Mouse (Mus musculus) liver, embryonic 14.5 days (tissue): Measurements from ENCODE around the gene Dao. TPM values are rescaled to one million over a fixed set of nuclear protein-coding genes. Genes with fewer than 3 reads are reported as not detected.
A peak's percentile ranks its signal among the peaks of the same experiment; 100 is the strongest.

ENCODE experiments used
- ATAC-seq: fragments of 200-750 bp; cut with Nextera tagmentation; 2 replicates; pipeline ENCODE4 v1.8.0; 2017; ENCODE audit warnings: moderate number of reproducible peaks, mild to moderate bottlenecking, moderate library complexity; ENCODE audit not compliant: insufficient read depth
- DNase-seq, 3 experiments: peaks; one replicate each; pipeline ENCODE4 v3.0.0-alpha.2; 2012 to 2013; ENCODE audit warnings: low read depth in 3 of 3, low spot score in 3 of 3
- H3K27ac ChIP-seq: fragments of 300-500 bp; sonication (generic); 2 replicates; pipeline ENCODE4 v1.5.1; 2014; ENCODE audit warnings: moderate library complexity, mild to moderate bottlenecking, control low read depth, inconsistent platforms
- H3K27me3 ChIP-seq: fragments of 300-500 bp; sonication (generic); 2 replicates; pipeline ENCODE4 v1.6.1; 2014; ENCODE audit warnings: mild to moderate bottlenecking, low read length, moderate library complexity; ENCODE audit not compliant: control insufficient read depth, insufficient read depth
- H3K36me3 ChIP-seq: fragments of 300-500 bp; sonication (generic); replicated peaks from 2 replicates; pipeline ENCODE4 v1.6.1; 2014; ENCODE audit warnings: low read depth; ENCODE audit not compliant: control insufficient read depth, insufficient read depth
- H3K4me1 ChIP-seq, 2 experiments: fragments of 200-500 bp in 1 of 2; fragments of 300-500 bp in 1 of 2; sonication (generic) in 1 of 2; replicated peaks; 2 replicates each; pipeline ENCODE4 v1.6.1; 2012 to 2014; ENCODE audit warnings: antibody characterized with exemption in 1 of 2, inconsistent platforms in 1 of 2, low read length in 1 of 2; ENCODE audit not compliant: control insufficient read depth in 2 of 2, insufficient read depth in 2 of 2
- H3K4me2 ChIP-seq: fragments of 300-500 bp; sonication (generic); 2 replicates; pipeline ENCODE4 v1.6.1; 2014; ENCODE audit warnings: low read depth, mild to moderate bottlenecking, control low read depth, moderate library complexity
- H3K4me3 ChIP-seq, 2 experiments: fragments of 200-500 bp in 1 of 2; fragments of 300-500 bp in 1 of 2; sonication (generic) in 1 of 2; 2 replicates each; pipeline ENCODE4 v1.5.1; 2012 to 2014; ENCODE audit warnings: low read depth in 2 of 2, low read length in 2 of 2, mild to moderate bottlenecking in 2 of 2, control low read depth in 1 of 2, inconsistent platforms in 1 of 2, moderate library complexity in 1 of 2; ENCODE audit not compliant: insufficient read depth in 1 of 2
- H3K9ac ChIP-seq: fragments of 300-500 bp; sonication (generic); replicated peaks from 2 replicates; pipeline ENCODE4 v1.6.1; 2014; ENCODE audit warnings: mild to moderate bottlenecking, control low read depth, moderate library complexity
- H3K9me3 ChIP-seq: fragments of 300-500 bp; sonication (generic); 2 replicates; pipeline ENCODE4 v1.6.1; 2016; ENCODE audit warnings: low read length, mixed read lengths; ENCODE audit not compliant: control insufficient read depth
- CTCF ChIP-seq: IDR thresholded peaks from 2 replicates; pipeline ENCODE4 v1.5.1; 2016; ENCODE audit warnings: antibody characterized with exemption, low read depth, control low read depth
- EP300 ChIP-seq: IDR thresholded peaks from 2 replicates; pipeline ENCODE4 v1.6.1; 2016; ENCODE audit warnings: antibody characterized with exemption, low read depth
- whole genome bisulfite sequencing: fragments of 180-500 bp; shearing (Covaris S2); extraction: QIAGEN DNeasy Blood & Tissue Kit; methylation state at CpG from one replicate; pipeline ENCODE4 v1.1.7; 2014; ENCODE audit not compliant: insufficient replicate concordance; 5-methylcytosine and 5-hydroxymethylcytosine counted together
- polyA plus RNA-seq, 2 experiments: library from polyadenylated mRNA; depleted of rRNA in 1 of 2; stranded (reverse) in 1 of 2; unstranded in 1 of 2; fragments of >200 nt; fragmentation: Nextera tagmentation in 1 of 2; extraction: Ambion mirVana in 1 of 2; gene quantifications; 2 replicates each; pipeline versions ENCODE4 v1.2.1 to v1.2.3; 2012 to 2014

Dao gene
- polyA plus RNA-seq, 2 experiments, result not detected

DNA sequence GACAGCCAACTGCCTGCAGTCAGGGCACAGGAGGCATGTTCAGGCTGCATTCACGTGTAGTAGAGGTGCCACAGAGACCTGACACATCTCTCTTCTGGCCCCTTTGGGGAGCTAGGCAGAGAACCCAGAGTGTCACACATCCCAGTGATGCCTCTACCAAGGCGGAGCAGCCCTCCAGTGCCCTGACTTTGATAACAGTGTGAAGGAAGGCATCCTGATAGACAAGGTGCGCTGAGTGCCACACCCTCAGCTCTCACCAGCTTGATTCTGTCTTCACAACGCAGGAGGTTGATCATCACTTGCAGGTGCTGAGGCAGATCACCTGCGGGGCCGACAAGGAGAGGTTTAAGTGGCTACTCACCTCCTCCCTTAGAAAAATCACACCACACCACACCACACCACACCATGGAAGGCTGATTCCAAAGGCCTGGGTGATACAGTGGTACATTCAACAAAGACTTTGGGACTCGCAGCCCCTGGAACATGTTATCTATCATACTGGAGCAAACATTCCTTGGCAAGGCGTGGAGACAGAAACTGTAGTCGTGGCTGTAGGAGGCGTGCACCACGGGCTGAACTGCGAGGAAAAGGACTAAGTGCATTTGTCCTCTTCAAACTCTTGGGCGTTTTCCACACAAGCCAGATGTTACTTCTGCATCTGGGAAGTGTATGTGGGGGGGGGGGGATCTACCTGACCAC, 36.9 kb upstream of the Dao start:
- Histone ChIP-seq H3K4me3 (no peak overlapping the region), H3K27ac (no peak overlapping the region), H3K4me1 (peaks cover 12 to 19% of the 10 kb centered on the region in 2 experiments), H3K36me3 (peaks cover 60% of the 10 kb centered on the region), H3K9me3 (no peaks in the 10 kb centered on the region), H3K4me2 (no peak overlapping the region), H3K9ac (no peak overlapping the region), H3K27me3 (no peaks in the 10 kb centered on the region)
- no peak for TF ChIP-seq EP300
- no peak for TF ChIP-seq CTCF
- WGBS, result 70% methylated on average over 13 of the region's 13 CpGs
- peak; percentile 32; the same call in 1 of the 2 replicates for ATAC-seq
- DNase-seq, result no peak

DNA sequence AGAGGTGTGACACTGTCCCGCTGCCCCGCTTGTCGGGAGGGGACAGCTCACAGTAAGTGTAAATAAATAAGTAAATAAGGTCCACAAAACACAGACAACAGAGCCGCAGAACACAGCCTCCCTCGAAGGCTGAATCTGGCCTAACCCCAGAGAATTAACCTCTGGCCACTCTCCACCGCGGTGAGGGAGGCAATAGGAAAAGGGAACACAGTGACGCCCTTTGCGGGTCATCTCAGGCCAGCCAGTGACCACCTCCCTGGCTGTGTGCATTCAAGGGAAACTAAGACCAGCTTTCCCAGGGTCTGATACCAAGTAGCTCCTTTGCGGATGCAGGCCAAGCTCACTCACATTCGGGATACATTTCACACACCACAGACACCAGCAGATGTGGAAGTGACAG, 35.1 kb upstream of the Dao start:
- H3K4me2 ChIP-seq, result no peak overlapping the region
- DNase-seq, result no peak
- peaks cover 23 to 29% of the 10 kb centered on the region in 2 experiments for H3K4me1 ChIP-seq
- WGBS, result 91% methylated on average over 11 of the region's 11 CpGs
- no peak overlapping the region for H3K4me3 ChIP-seq
- H3K36me3 ChIP-seq, result peaks cover 59% of the 10 kb centered on the region
- no peak for ATAC-seq
- H3K27me3 ChIP-seq, result no peaks in the 10 kb centered on the region
- H3K9ac ChIP-seq, result no peak overlapping the region
- no peak overlapping the region for H3K27ac ChIP-seq
- no peaks in the 10 kb centered on the region for H3K9me3 ChIP-seq
- TF ChIP-seq EP300, result no peak
- TF ChIP-seq CTCF, result no peak

DNA sequence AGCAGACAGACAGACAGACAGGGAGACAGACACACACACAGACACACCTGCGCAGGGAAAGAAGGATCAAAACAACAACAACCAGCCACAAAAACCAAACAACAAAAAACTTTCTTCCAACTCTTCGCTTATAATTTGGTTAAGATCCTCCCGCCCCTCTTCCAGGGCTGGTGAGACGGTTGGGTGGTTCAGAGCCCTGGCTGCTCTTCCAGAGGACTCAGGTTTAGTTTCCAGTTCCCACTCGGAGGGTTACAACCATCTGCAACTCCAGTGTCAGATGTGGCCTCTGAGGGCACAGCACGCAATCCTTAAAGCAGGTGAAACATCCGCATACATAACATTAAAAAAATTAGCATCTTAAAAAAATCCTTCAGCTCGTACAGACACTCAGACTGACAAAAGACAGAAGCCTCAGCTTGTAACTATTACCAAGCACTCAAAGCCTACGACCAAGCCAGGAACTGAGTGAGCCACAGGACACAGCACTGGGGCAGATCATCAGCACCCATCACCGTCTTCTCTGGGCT, 32.0 kb upstream of the Dao start:
- no peak for TF ChIP-seq CTCF
- Histone ChIP-seq H3K27ac (peak overlapping the region; percentile 79), H3K4me1 (peaks cover 51 to 57% of the 10 kb centered on the region in 2 experiments), H3K4me2 (peak overlapping the region; percentile 79), H3K36me3 (peaks cover 34% of the 10 kb centered on the region), H3K9me3 (no peaks in the 10 kb centered on the region), H3K4me3 (peak overlapping the region; percentile 55 to 69), H3K9ac (peak overlapping the region; percentile 73), H3K27me3 (no peaks in the 10 kb centered on the region)
- no peak for ATAC-seq
- DNase-seq, result no peak
- 80% methylated on average over 10 of the region's 10 CpGs for WGBS

DNA sequence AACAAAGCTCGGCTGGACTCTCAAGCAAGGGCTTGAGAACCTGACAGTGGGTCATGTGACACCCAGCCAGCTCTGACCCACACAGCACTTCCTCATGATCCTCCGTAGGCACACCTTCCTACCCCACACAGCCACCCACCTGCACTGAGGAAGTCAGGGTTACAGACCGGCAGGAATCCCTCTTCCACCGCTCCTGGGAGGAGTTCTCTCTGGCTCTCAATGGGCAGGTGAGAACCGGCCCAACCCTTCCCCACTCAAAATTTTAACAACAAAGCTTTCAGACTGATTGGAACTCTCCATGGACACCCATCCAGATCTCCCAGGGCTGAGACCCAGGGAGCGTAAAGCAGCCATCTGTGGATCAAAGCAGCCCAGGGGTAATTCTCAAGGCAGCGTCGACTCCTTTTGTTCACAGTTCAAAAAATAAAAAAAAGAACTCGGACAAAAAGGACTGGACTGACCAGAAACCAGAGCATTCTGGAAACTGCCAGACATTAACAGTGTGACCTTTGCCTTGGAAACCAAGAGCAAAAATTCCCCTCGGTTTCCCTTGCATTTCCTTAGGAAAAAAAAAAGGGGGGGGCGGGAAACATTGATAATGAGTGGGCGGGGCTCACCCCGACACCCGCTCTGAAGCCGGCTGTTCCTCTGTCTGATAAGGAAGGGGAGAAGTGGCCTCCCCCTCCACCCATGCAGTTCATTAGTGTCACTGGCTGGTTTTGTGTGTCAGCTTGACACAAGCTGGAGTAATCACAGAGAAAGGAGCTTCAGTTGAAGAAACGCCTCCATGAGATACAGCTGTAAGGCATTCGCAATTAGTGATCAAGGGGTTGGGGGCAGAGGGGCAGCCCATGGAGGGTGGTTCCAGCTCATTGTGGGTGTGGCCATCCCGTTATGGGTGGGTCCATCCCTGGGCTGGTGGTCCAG, 30.7 kb upstream of the Dao start:
- peak; percentile 79 to 81 (median 80) for DNase-seq
- Histone ChIP-seq H3K9me3 (no peaks in the 10 kb centered on the region), H3K4me2 (peak overlapping the region; percentile 79), H3K9ac (peak overlapping the region; percentile 84), H3K4me1 (peaks cover 58 to 66% of the 10 kb centered on the region in 2 experiments), H3K27me3 (no peaks in the 10 kb centered on the region), H3K27ac (peak overlapping the region; percentile 79), H3K4me3 (peak overlapping the region; percentile 55 to 76), H3K36me3 (peaks cover 23% of the 10 kb centered on the region)
- WGBS, result 10% methylated on average over 18 of the region's 18 CpGs
- peak; percentile 80 for ATAC-seq
- TF ChIP-seq CTCF (no peak), EP300 (peak; percentile 76)

DNA sequence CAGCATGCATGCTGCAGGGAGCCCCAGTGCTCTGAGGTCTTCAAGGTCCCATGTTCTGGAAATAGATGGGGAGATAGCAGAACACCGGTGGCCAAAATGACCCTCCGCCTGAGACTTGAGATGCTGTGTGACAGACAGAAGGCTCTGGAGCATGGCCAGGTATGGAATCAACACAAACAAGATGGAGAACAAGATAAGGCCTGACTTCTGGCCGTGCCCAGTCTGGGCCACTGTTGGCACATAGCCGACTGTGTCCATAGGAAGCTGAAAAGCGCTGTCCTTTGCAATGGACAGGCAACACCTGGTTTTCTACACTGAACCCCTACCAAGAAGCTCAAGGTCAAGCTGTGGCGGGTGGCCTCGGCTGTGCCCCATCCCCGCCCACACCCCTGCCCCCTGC, 29.7 kb upstream of the Dao start:
- WGBS, result 60% methylated on average over 8 of the region's 8 CpGs
- DNase-seq (no peak), ATAC-seq (peak; percentile 4; the same call in 1 of the 2 replicates)
- Histone ChIP-seq H3K9me3 (no peaks in the 10 kb centered on the region), H3K9ac (peak overlapping the region; percentile 84), H3K4me1 (peaks cover 67 to 76% of the 10 kb centered on the region in 2 experiments), H3K27me3 (no peaks in the 10 kb centered on the region), H3K4me3 (peak overlapping the region; percentile 55 to 76), H3K27ac (peak overlapping the region; percentile 79), H3K4me2 (peak overlapping the region; percentile 79), H3K36me3 (peaks cover 17% of the 10 kb centered on the region)
- TF ChIP-seq EP300 (no peak), CTCF (no peak)
